Mouse (Mus musculus): Measurements from ENCODE around the gene Smarca4. TPM values are rescaled to one million over a fixed set of nuclear protein-coding genes. Genes with fewer than 3 reads are reported as not detected.
A peak's percentile ranks its signal among the peaks of the same experiment; 100 is the strongest.

Gene Smarca4
- polyA plus RNA-seq, 1 experiment from 2014 or later: 126 TPM

GRCm38 (mm10) chr9:21627145-21627795 is 11.3 kb downstream of the Smarca4 start:
- no peak for ATAC-seq (ENCODE audit: insufficient number of reproducible peaks, insufficient read depth, low FRiP score, low TSS enrichment)

DNA sequence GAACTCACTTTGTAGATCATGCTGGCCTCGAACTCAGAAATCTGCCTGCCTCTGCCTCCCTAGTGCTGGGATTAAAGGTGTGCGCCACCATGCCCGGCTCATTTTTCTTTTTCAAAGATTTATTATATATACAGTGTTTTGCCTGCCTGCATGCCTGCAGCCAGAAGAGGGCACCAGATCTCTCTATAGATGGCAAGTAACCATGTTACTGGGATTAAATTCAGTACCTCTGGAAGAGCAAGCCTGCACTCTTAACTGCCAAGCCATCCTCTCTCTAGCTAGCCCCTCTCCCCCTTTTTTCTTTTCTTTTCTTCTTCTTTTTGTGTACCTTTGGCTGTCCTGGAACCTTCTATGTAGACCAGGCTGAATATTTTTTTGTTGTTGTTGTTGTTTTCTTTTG is 14.7 kb downstream of the Smarca4 start:
- Histone ChIP-seq H3K36me3 (peaks cover 34% of the 10 kb centered on the region), H3K4me2 (replicated peaks) (no peak overlapping the region), H3K27ac (no peak overlapping the region), H3K9me3 (no peaks in the 10 kb centered on the region), H3K9ac (no peak overlapping the region), H3K4me1 (0 out of 2 replicates have a peak, but pooled peaks cover 4% of the 10 kb centered on the region), H3K27me3 (no peaks in the 10 kb centered on the region), H3K4me3 (no peak overlapping the region)
- 88% methylated on average over 3 of the region's 3 CpGs for WGBS
- no peak for ATAC-seq (ENCODE audit: insufficient number of reproducible peaks, insufficient read depth, low FRiP score, low TSS enrichment)

More at GRCm38 (mm10) chr9:21627145-21627795, 11.3 kb downstream of the Smarca4 start:
- Histone ChIP-seq H3K4me3 (no peak overlapping the region), H3K27me3 (no peaks in the 10 kb centered on the region), H3K9me3 (no peaks in the 10 kb centered on the region), H3K4me1 (no peaks in the 10 kb centered on the region), H3K4me2 (replicated peaks) (no peak overlapping the region), H3K27ac (no peak overlapping the region), H3K9ac (no peak overlapping the region), H3K36me3 (0 out of 2 replicates have a peak, but pooled peaks cover 8% of the 10 kb centered on the region)
- 89% methylated on average over 5 of the region's 5 CpGs for WGBS

DNA sequence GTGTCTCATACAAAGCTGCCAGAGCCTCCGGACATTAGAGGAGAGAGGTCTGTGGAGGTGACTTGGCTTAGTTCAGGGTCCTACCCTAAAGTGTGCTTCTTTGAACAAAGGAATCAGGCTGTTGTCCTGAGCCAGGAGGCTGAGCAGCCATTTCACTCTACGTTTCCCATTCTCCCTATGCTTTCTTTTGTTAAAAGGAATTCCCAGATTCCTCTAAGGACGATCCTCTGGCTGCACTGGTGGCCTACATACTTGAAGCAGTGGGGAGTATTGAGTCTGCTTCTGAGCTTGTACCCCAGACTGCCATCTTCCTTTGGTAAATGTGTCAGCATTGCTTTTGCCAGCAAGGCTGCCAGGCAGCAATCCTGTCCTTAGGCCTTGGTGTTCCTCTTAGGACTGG is 17.1 kb downstream of the Smarca4 start:
- Histone ChIP-seq H3K4me2 (replicated peaks) (no peak overlapping the region), H3K27ac (no peak overlapping the region), H3K4me3 (no peak overlapping the region), H3K27me3 (no peaks in the 10 kb centered on the region), H3K36me3 (peaks cover 55% of the 10 kb centered on the region), H3K9me3 (no peaks in the 10 kb centered on the region), H3K4me1 (0 out of 2 replicates have a peak, but pooled peaks cover 5% of the 10 kb centered on the region), H3K9ac (no peak overlapping the region)
- WGBS: 77% methylated on average over 3 of the region's 3 CpGs
- no peak for ATAC-seq (ENCODE audit: insufficient number of reproducible peaks, insufficient read depth, low FRiP score, low TSS enrichment)

DNA sequence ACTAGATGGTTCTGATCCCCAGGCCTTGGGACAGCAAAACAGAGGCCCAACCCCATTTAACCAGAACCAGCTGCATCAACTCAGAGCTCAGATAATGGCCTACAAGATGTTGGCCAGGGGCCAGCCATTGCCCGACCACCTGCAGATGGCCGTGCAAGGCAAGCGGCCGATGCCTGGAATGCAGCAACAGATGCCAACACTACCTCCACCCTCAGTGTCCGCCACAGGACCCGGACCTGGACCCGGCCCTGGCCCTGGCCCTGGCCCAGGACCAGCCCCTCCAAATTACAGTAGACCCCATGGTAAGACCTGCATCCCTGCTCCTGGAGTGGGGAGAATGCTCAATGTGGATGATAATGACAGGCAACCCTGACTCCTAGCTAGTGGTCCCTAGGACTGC is 19.7 kb downstream of the Smarca4 start:
- WGBS: 71% methylated on average over 7 of the region's 7 CpGs
- H3K36me3 ChIP-seq: peaks cover 80% of the 10 kb centered on the region

GRCm38 (mm10) chr9:21639031-21639430 is 23.1 kb downstream of the Smarca4 start:
- peaks cover 100% of the 10 kb centered on the region for H3K36me3 ChIP-seq
- ATAC-seq (ENCODE audit: insufficient number of reproducible peaks, insufficient read depth, low FRiP score, low TSS enrichment): no peak
- 0 out of 2 replicates have a peak, but pooled peaks cover 5% of the 10 kb centered on the region for H3K4me1 ChIP-seq
- WGBS: 95% methylated on average over 11 of the region's 11 CpGs
- H3K4me3 ChIP-seq: no peak overlapping the region
- H3K27me3 ChIP-seq: no peaks in the 10 kb centered on the region
- no peaks in the 10 kb centered on the region for H3K9me3 ChIP-seq
- no peak overlapping the region for H3K4me2 ChIP-seq (replicated peaks)
- no peak overlapping the region for H3K9ac ChIP-seq
- H3K27ac ChIP-seq: no peak overlapping the region

More for the DNA sequence above, 19.7 kb downstream of the Smarca4 start:
- peak; percentile 45; the same call in 1 of the 2 replicates for ATAC-seq (ENCODE audit: insufficient number of reproducible peaks, insufficient read depth, low FRiP score, low TSS enrichment)
- no peak overlapping the region for H3K9ac ChIP-seq
- H3K4me1 ChIP-seq: 0 out of 2 replicates have a peak, but pooled peaks cover 5% of the 10 kb centered on the region
- H3K27me3 ChIP-seq: no peaks in the 10 kb centered on the region
- no peak overlapping the region for H3K4me2 ChIP-seq (replicated peaks)
- H3K27ac ChIP-seq: no peak overlapping the region; the same call in 1 of the 2 replicates
- no peak overlapping the region for H3K4me3 ChIP-seq
- no peaks in the 10 kb centered on the region for H3K9me3 ChIP-seq

DNA sequence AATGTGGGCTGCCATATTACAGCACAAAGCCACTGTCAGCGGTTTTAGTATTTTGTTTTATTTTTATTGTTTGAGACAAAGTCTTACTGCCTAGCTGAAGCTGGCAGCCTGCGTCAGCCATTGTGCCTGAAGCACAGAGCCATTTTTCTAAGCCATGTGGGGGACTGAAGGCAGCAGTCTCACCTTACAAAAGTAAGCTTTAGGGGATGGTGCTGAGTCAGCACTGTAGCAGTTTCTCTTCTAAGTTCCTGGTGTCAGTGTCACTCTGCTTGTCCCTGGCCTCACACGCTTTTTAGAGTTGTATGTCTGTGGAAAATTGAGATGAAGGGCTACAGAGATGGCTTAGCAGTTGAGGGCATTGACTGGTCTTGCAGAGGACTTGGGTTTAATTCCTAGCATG is 30.4 kb downstream of the Smarca4 start:
- WGBS: 88% methylated on average over 3 of the region's 3 CpGs
- Histone ChIP-seq H3K4me1 (no peaks in the 10 kb centered on the region), H3K9me3 (no peaks in the 10 kb centered on the region), H3K4me3 (no peak overlapping the region), H3K27ac (no peak overlapping the region), H3K9ac (no peak overlapping the region), H3K27me3 (no peaks in the 10 kb centered on the region), H3K4me2 (replicated peaks) (no peak overlapping the region), H3K36me3 (peaks cover 84% of the 10 kb centered on the region)
- no peak for ATAC-seq (ENCODE audit: insufficient number of reproducible peaks, insufficient read depth, low FRiP score, low TSS enrichment)

DNA sequence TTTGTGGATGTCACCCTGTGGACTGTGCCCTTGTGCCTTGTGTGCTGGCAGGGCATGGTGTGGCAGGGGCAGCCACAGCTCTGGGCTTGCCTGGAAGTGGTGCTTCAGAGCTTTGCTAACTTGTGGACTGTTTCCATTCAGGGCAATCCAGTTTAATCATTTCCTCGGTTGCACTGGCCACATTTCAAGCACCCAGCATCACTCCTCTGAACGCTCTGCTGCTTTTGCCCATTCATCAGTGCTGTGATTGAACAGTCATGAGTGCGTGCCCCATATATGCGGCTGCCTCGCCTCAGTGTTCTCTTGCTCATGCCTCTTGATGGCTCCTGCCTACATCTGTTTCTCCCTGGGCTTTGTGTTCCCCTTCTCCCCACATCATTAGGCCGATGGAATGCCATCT is 31.8 kb downstream of the Smarca4 start:
- Histone ChIP-seq H3K4me1 (no peaks in the 10 kb centered on the region), H3K27ac (no peak overlapping the region), H3K9ac (no peak overlapping the region), H3K4me3 (no peak overlapping the region), H3K4me2 (replicated peaks) (no peak overlapping the region), H3K36me3 (peaks cover 79% of the 10 kb centered on the region), H3K9me3 (no peaks in the 10 kb centered on the region), H3K27me3 (no peaks in the 10 kb centered on the region)
- ATAC-seq (ENCODE audit: insufficient number of reproducible peaks, insufficient read depth, low FRiP score, low TSS enrichment): no peak
- 92% methylated on average over 6 of the region's 6 CpGs for WGBS

DNA sequence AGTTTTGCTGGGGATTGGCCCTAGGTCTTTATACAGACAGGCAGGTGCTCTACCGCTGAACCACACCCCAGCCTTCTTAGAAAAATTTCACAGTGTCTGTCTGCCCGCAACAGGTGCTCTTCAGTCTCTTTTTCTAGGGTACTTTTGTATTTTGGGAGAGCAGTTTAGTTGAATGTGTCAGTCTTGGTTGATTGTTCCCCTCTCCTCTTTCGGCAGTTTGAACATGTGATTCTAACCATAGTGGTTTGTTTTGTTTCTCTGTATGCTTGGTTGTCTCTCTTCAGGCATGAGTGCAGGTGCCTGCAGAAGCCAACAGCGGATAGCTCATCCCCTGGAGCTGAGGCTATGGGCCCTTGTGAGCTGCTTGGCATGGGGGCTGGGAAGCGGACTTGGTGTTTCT is 36.3 kb downstream of the Smarca4 start:
- H3K27me3 ChIP-seq: no peaks in the 10 kb centered on the region
- WGBS: 94% methylated on average over 5 of the region's 5 CpGs
- peaks cover 83% of the 10 kb centered on the region for H3K36me3 ChIP-seq

DNA sequence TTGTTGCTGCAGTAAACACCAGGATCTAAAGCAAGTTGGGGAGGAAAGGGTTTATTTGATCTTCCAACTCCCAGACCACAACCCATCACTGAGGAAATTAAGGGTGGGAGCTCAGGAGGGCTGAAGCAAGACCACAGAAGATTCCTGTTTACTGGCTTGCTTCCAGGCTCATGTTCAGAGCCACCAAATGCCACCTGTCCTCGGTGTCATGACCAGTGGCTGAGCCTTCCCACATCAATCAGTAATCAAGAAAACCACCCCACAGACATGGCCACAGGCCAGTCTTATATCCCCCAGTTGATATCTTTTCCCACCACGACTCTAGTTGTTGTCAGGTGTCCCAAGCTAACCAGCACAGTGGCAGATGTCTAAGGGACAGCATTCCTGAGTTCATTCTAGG is 37.3 kb downstream of the Smarca4 start:
- WGBS: 78% methylated on average over 2 of the region's 2 CpGs
- H3K27me3 ChIP-seq: no peaks in the 10 kb centered on the region
- no peaks in the 10 kb centered on the region for H3K9me3 ChIP-seq
- H3K4me1 ChIP-seq: no peaks in the 10 kb centered on the region
- no peak overlapping the region for H3K27ac ChIP-seq
- H3K4me2 ChIP-seq (replicated peaks): no peak overlapping the region
- no peak overlapping the region for H3K4me3 ChIP-seq
- no peak for ATAC-seq (ENCODE audit: insufficient number of reproducible peaks, insufficient read depth, low FRiP score, low TSS enrichment)
- no peak overlapping the region for H3K9ac ChIP-seq
- H3K36me3 ChIP-seq: peaks cover 76% of the 10 kb centered on the region

More for the DNA sequence above, 36.3 kb downstream of the Smarca4 start:
- no peak overlapping the region for H3K9ac ChIP-seq
- no peak overlapping the region for H3K4me3 ChIP-seq
- no peaks in the 10 kb centered on the region for H3K4me1 ChIP-seq
- H3K4me2 ChIP-seq (replicated peaks): no peak overlapping the region
- H3K27ac ChIP-seq: no peak overlapping the region
- ATAC-seq (ENCODE audit: insufficient number of reproducible peaks, insufficient read depth, low FRiP score, low TSS enrichment): no peak
- H3K9me3 ChIP-seq: no peaks in the 10 kb centered on the region

DNA sequence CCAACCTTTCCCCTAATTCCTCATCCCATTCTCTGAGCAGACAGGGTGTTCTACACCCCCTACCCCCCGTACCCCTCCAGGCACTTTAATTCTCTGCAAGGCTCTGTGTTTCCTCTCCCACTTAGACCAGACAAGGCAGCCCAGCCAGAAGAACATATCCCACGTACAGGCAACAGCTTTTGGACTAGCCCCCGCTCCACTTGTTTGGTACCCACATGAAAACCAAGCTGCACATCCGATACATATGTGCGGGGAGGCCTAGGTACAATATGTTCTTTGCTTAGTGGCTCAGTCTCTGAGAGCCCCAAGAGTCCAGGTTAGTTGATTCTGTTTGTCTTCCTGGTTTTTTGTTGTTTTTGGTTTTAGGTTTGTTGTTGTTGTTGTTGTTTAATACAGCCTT is 46.1 kb downstream of the Smarca4 start:
- ATAC-seq (ENCODE audit: insufficient number of reproducible peaks, insufficient read depth, low FRiP score, low TSS enrichment): no peak
- Histone ChIP-seq H3K9ac (no peak overlapping the region), H3K27me3 (no peaks in the 10 kb centered on the region), H3K4me3 (no peak overlapping the region), H3K4me1 (no peaks in the 10 kb centered on the region), H3K27ac (no peak overlapping the region), H3K36me3 (peaks cover 92% of the 10 kb centered on the region), H3K4me2 (replicated peaks) (no peak overlapping the region), H3K9me3 (no peaks in the 10 kb centered on the region)
- 90% methylated on average over 5 of the region's 5 CpGs for WGBS

GRCm38 (mm10) chr9:21668946-21669345 is 53.0 kb downstream of the Smarca4 start:
- WGBS: 96% methylated on average over 7 of the region's 7 CpGs
- ATAC-seq (ENCODE audit: insufficient number of reproducible peaks, insufficient read depth, low FRiP score, low TSS enrichment): no peak

DNA sequence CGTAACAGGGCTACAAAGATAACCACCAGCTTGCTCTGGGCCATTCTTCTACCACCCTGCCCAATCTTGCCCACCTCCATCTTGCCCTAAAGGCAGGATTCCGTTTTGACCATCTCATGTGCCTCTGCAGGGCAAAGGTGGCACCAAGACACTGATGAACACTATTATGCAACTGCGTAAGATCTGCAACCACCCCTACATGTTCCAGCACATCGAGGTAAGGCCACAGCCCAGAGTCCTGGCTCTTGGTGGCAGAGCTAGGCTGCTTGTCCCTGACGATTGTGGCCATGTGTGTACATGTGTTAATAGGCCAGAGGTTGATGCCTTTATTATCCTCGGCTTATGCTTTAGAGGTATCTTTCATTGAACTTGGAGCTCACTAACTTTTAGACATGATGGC is 54.4 kb downstream of the Smarca4 start:
- Histone ChIP-seq H3K9me3 (no peaks in the 10 kb centered on the region), H3K27ac (no peak overlapping the region), H3K9ac (no peak overlapping the region), H3K27me3 (no peaks in the 10 kb centered on the region), H3K4me2 (replicated peaks) (no peak overlapping the region), H3K4me3 (no peak overlapping the region), H3K4me1 (no peaks in the 10 kb centered on the region), H3K36me3 (peaks cover 100% of the 10 kb centered on the region)
- 91% methylated on average over 6 of the region's 6 CpGs for WGBS
- ATAC-seq (ENCODE audit: insufficient number of reproducible peaks, insufficient read depth, low FRiP score, low TSS enrichment): no peak

More at GRCm38 (mm10) chr9:21668946-21669345, 53.0 kb downstream of the Smarca4 start:
- Histone ChIP-seq H3K9ac (no peak overlapping the region), H3K4me3 (no peak overlapping the region), H3K36me3 (peaks cover 100% of the 10 kb centered on the region), H3K27ac (no peak overlapping the region), H3K27me3 (no peaks in the 10 kb centered on the region), H3K4me2 (replicated peaks) (no peak overlapping the region), H3K9me3 (no peaks in the 10 kb centered on the region), H3K4me1 (no peaks in the 10 kb centered on the region)
